ENCODE assay signal across 8 mouse cellular contexts in genomic region chr2:28908389-28909153, GRCm38 (mm10). TPM values are rescaled to one million over a fixed set of nuclear protein-coding genes. Genes with fewer than 3 reads are reported as not detected.
DNase-seq lines count a peak whose midpoint lies in the region; ATAC-seq and TF ChIP-seq lines count a peak whose summit lies in the region.

No protein-coding gene starts in this region.

- under 1% methylated on average over 29 of the region's 39 CpGs for WGBS in embryonic facial prominence, embryonic 14.5 days
- under 1% methylated on average over 39 of the region's 39 CpGs for WGBS in hindbrain, embryonic 13.5 days
- 2% methylated on average over 38 of the region's 39 CpGs for WGBS in liver, postnatal 0 days (ENCODE audit: insufficient replicate concordance)
- 6% methylated on average over 39 of the region's 39 CpGs for WGBS in thymus, adult 2 months

- H3K4me1 ChIP-seq in embryonic facial prominence, embryonic 14.5 days (ENCODE audit: control insufficient read depth, insufficient read depth, low read length), result peaks cover 7% of the 10 kb centered on the region; the same call in 1 of the 2 replicates
- peaks cover 42% of the 10 kb centered on the region for H3K4me1 ChIP-seq in hindbrain, embryonic 13.5 days (replicated peaks)
- H3K4me1 ChIP-seq in liver, postnatal 0 days (ENCODE audit: insufficient read depth), result no peaks in the 10 kb centered on the region
- no peaks in the 10 kb centered on the region for H3K4me1 ChIP-seq in thymus, adult 2 months (replicated peaks; ENCODE audit: control insufficient read depth, insufficient read depth, low read length)

- H3K9me3 ChIP-seq in embryonic facial prominence, embryonic 14.5 days (ENCODE audit: control insufficient read depth, low read length), result no peaks in the 10 kb centered on the region
- no peaks in the 10 kb centered on the region for H3K9me3 ChIP-seq in hindbrain, embryonic 13.5 days
- no peaks in the 10 kb centered on the region for H3K9me3 ChIP-seq in liver, postnatal 0 days (ENCODE audit: low read length)

- TF ChIP-seq POLR2A in thymus, adult 2 months (IDR thresholded peaks at IDR 0.05; ENCODE audit: control insufficient read depth, extremely low read depth, insufficient read depth, low read length, poor library complexity), result no peak

- 0 out of 2 replicates have a peak overlapping the region, but pooled peaks have one; percentile 38 for H3K9ac ChIP-seq in embryonic facial prominence, embryonic 14.5 days (ENCODE audit: low read depth, low read length)
- H3K9ac ChIP-seq in hindbrain, embryonic 13.5 days, result peak overlapping the region; percentile 58
- H3K9ac ChIP-seq in liver, postnatal 0 days (replicated peaks), result no peak overlapping the region

- H3K4me2 ChIP-seq in embryonic facial prominence, embryonic 14.5 days (ENCODE audit: low read depth, low read length), result peak overlapping the region; percentile 33
- peak overlapping the region; percentile 42 for H3K4me2 ChIP-seq in hindbrain, embryonic 13.5 days
- H3K4me2 ChIP-seq in liver, postnatal 0 days (ENCODE audit: low read depth, low read length), result no peak overlapping the region

- peak overlapping the region; percentile 18 for H3K4me3 ChIP-seq in embryonic facial prominence, embryonic 14.5 days (ENCODE audit: low read depth, low read length)
- peak overlapping the region; percentile 20 for H3K4me3 ChIP-seq in hindbrain, embryonic 13.5 days
- H3K4me3 ChIP-seq in liver, postnatal 0 days (ENCODE audit: low read depth, low read length), result 0 out of 2 replicates have a peak overlapping the region, but pooled peaks have one; percentile 8
- no peak overlapping the region for H3K4me3 ChIP-seq in thymus, adult 2 months (ENCODE audit: control insufficient read depth, insufficient read depth, low read length)

- TF ChIP-seq CTCF in liver, postnatal 0 days (IDR thresholded peaks at IDR 0.05; ENCODE audit: low read depth), result no peak
- TF ChIP-seq CTCF in thymus, adult 2 months (IDR thresholded peaks at IDR 0.05; ENCODE audit: borderline replicate concordance, control insufficient read depth, extremely low read depth, insufficient read depth, low read length, poor library complexity), result no peak

- ATAC-seq in embryonic facial prominence, embryonic 14.5 days (ENCODE audit: low read depth), result peak; percentile 42; the same call in 1 of the 2 replicates
- peak; percentile 49; the same call in 1 of the 2 replicates for ATAC-seq in hindbrain, embryonic 13.5 days (ENCODE audit: low FRiP score)
- no peak for ATAC-seq in liver, postnatal 0 days

- peaks cover 73% of the 10 kb centered on the region for H3K27me3 ChIP-seq in embryonic facial prominence, embryonic 14.5 days (replicated peaks; ENCODE audit: control insufficient read depth, insufficient read depth, low read length)
- H3K27me3 ChIP-seq in hindbrain, embryonic 13.5 days, result peaks cover 98% of the 10 kb centered on the region
- H3K27me3 ChIP-seq in liver, postnatal 0 days (ENCODE audit: insufficient read depth, low read length), result peaks cover 59% of the 10 kb centered on the region
- H3K27me3 ChIP-seq in thymus, adult 2 months (ENCODE audit: control insufficient read depth, insufficient read depth, low read length), result peaks cover 23% of the 10 kb centered on the region

- intact Hi-C loops in left cerebral cortex, postnatal 25 days (cut with DNase I), result no loop called here

- TF ChIP-seq EP300 in liver, postnatal 0 days (IDR thresholded peaks at IDR 0.05; ENCODE audit: low read depth), result no peak

- no peak overlapping the region for H3K27ac ChIP-seq in embryonic facial prominence, embryonic 14.5 days (replicated peaks; ENCODE audit: low read depth, low read length)
- H3K27ac ChIP-seq in hindbrain, embryonic 13.5 days, result peak overlapping the region; percentile 36
- H3K27ac ChIP-seq in liver, postnatal 0 days (ENCODE audit: low read depth), result no peak overlapping the region
- no peak overlapping the region for H3K27ac ChIP-seq in thymus, adult 2 months (ENCODE audit: control insufficient read depth, insufficient read depth, low read length)

- peak; percentile 17 for DNase-seq in kidney, adult 9 months
- no peak for DNase-seq in kidney, adult 8-10 months
- peak; percentile 8 for DNase-seq in embryonic facial prominence, embryonic 14.5 days (ENCODE audit: low spot score)
- no peak for DNase-seq in liver, postnatal 0 days
- DNase-seq in layer of hippocampus, adult 11-12 months (ENCODE audit: low spot score), result no peak
- DNase-seq in left cerebral cortex, postnatal 25 days (ENCODE audit: low spot score in 2 of 2), result no peak
- no peak for DNase-seq in thymus, adult 2 months

- H3K36me3 ChIP-seq in embryonic facial prominence, embryonic 14.5 days (ENCODE audit: control insufficient read depth, insufficient read depth, low read length), result peaks cover 20% of the 10 kb centered on the region; the same call in 1 of the 2 replicates
- peaks cover 14% of the 10 kb centered on the region for H3K36me3 ChIP-seq in hindbrain, embryonic 13.5 days
- peaks cover 11% of the 10 kb centered on the region for H3K36me3 ChIP-seq in liver, postnatal 0 days (replicated peaks; ENCODE audit: insufficient read depth, low read length)
- H3K36me3 ChIP-seq in thymus, adult 2 months (ENCODE audit: control insufficient read depth, insufficient read depth, low read length), result no peaks in the 10 kb centered on the region; the same call in 1 of the 2 replicates

RNA-seq across cellular contexts. Expression of gene Barhl1, which starts 7.9 kb away (rescaled TPM):
- 0.11 TPM in 1 of 2 replicates, not detected in the other for polyA plus RNA-seq in embryonic facial prominence, embryonic 14.5 days (2014; fragmentation: Nextera tagmentation; extraction: Ambion mirVana)
- polyA plus RNA-seq in hindbrain, embryonic 13.5 days (2015; fragmentation: Nextera tagmentation; extraction: Ambion mirVana), result 11.4 and 17.1 TPM in 2 replicates
- not detected in 2 replicates for polyA plus RNA-seq in liver, postnatal 0 days (2015; fragmentation: Nextera tagmentation; extraction: Ambion mirVana)
- total RNA-seq in left cerebral cortex, postnatal 25 days (2021), result not detected
- polyA plus RNA-seq in thymus, adult 2 months (2012; rRNA removed), result 0.13 and 0.14 TPM in 2 replicates

Comparison
In these comparisons a context has a peak if more than half of its experiments do, and no peak if none do; other contexts are left out.
1. DNase-seq: peak in kidney, adult 9 months (single experiment) and embryonic facial prominence, embryonic 14.5 days (single experiment); none in kidney, adult 8-10 months (0 of 2), liver, postnatal 0 days (single experiment), layer of hippocampus, adult 11-12 months (single experiment), left cerebral cortex, postnatal 25 days (0 of 2) and thymus, adult 2 months (single experiment).
2. RNA of gene Barhl1, which starts 7.9 kb away (polyA plus RNA-seq): 11.4 to 17.1 TPM in hindbrain, embryonic 13.5 days; 0.13 to 0.14 TPM in thymus, adult 2 months, 0.11 TPM in embryonic facial prominence, embryonic 14.5 days and not detected in liver, postnatal 0 days; every median in the first group is over 10 times any median in the second.